Mouse (Mus musculus) stomach, postnatal 0 days (tissue): ENCODE measurements around the gene Gucy1b1. TPM values are rescaled to one million over a fixed set of nuclear protein-coding genes. Genes with fewer than 3 reads are reported as not detected.

ENCODE experiments used
- ATAC-seq: fragments of 200-750 bp; cut with Nextera tagmentation; 2 replicates; pipeline ENCODE4 v1.8.0; 2017; ENCODE audit not compliant: low FRiP score, low TSS enrichment
- DNase-seq: peaks from one replicate; pipeline ENCODE4 v3.0.0-alpha.2; 2016; ENCODE audit warnings: low spot score
- H3K27ac ChIP-seq: fragments of 300-500 bp; sonication (generic); replicated peaks from 2 replicates; pipeline ENCODE4 v1.5.1; 2014; ENCODE audit warnings: mild to moderate bottlenecking, control low read depth
- H3K27me3 ChIP-seq: fragments of 300-500 bp; sonication (generic); 2 replicates; pipeline ENCODE4 v1.6.1; 2014; ENCODE audit warnings: low read length; ENCODE audit not compliant: control insufficient read depth, insufficient read depth
- H3K36me3 ChIP-seq: fragments of 300-500 bp; sonication (generic); 2 replicates; pipeline ENCODE4 v1.6.1; 2014; ENCODE audit warnings: low read length, mixed read lengths; ENCODE audit not compliant: control insufficient read depth, insufficient read depth
- H3K4me1 ChIP-seq: fragments of 300-500 bp; sonication (generic); replicated peaks from 2 replicates; pipeline ENCODE4 v1.6.1; 2014; ENCODE audit warnings: antibody characterized with exemption; ENCODE audit not compliant: control insufficient read depth, insufficient read depth
- H3K4me2 ChIP-seq: fragments of 300-500 bp; sonication (generic); replicated peaks from 2 replicates; pipeline ENCODE4 v1.6.1; 2014; ENCODE audit warnings: low read depth, mild to moderate bottlenecking, control low read depth, moderate library complexity
- H3K4me3 ChIP-seq: fragments of 300-500 bp; sonication (generic); 2 replicates; pipeline ENCODE4 v1.5.1; 2014; ENCODE audit warnings: low read depth, low read length, control low read depth
- H3K9ac ChIP-seq: fragments of 300-500 bp; sonication (generic); 2 replicates; pipeline ENCODE4 v1.6.1; 2014; ENCODE audit warnings: mild to moderate bottlenecking, low read length, control low read depth, mixed read lengths
- H3K9me3 ChIP-seq: fragments of 300-500 bp; sonication (generic); 2 replicates; pipeline ENCODE4 v1.6.1; 2016; ENCODE audit warnings: low read length; ENCODE audit not compliant: control insufficient read depth
- CTCF ChIP-seq: IDR thresholded peaks from 2 replicates; pipeline ENCODE4 v1.5.1; 2016; ENCODE audit warnings: antibody characterized with exemption, low read depth, mild to moderate bottlenecking, moderate library complexity
- EP300 ChIP-seq: optimal IDR thresholded peaks from 2 replicates; pipeline ENCODE3; 2016; ENCODE audit warnings: antibody characterized with exemption
- WGBS: fragments of 180-500 bp; shearing (Covaris S2); extraction: QIAGEN DNeasy Blood & Tissue Kit; methylation state at CpG from one replicate; pipeline ENCODE4 v1.1.7; 2014; 5-methylcytosine and 5-hydroxymethylcytosine counted together
- polyA plus RNA-seq: library from polyadenylated mRNA; unstranded; fragments of >200 nt; fragmentation: Nextera tagmentation; extraction: Ambion mirVana; gene quantifications from 2 replicates; pipeline ENCODE4 v1.2.1, GENCODE M21; 2015

Gene Gucy1b1
- polyA plus RNA-seq, 1 experiment from 2014 or later, result 20.0 TPM

GRCm38 (mm10) chr3:82099127-82099526, 24.6 kb upstream of the Gucy1b1 start:
- WGBS, result 88% methylated on average over 6 of the region's 6 CpGs
- TF ChIP-seq CTCF (no peak), EP300 (no peak)
- no peaks in the 10 kb centered on the region for H3K27me3 ChIP-seq

DNA sequence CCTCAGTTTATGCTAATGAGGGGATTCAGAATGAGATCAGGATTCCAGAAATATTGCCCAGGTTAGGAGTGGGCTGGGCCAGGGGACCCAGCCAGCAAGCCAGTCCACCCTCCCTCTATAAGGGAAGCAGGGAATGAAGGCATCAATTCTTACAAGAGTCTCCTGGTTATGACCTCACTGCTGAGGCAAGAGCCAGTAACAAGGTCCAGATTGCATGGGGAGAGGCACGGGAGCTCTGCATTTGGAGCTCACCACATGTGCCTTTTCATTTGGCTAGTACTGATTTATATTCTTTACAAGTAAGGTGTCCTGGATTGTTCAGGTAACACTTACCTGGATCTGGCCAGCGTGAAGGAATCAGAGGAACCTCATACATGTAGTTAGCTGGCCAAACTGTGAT, 22.3 kb upstream of the Gucy1b1 start:
- no peaks in the 10 kb centered on the region for H3K9me3 ChIP-seq
- H3K36me3 ChIP-seq, result no peaks in the 10 kb centered on the region
- 79% methylated on average over 2 of the region's 2 CpGs for WGBS
- H3K27ac ChIP-seq, result no peak overlapping the region
- DNase-seq (no peak), ATAC-seq (no peak)
- H3K4me2 ChIP-seq, result no peak overlapping the region
- no peak overlapping the region for H3K9ac ChIP-seq
- H3K4me1 ChIP-seq, result no peaks in the 10 kb centered on the region
- H3K4me3 ChIP-seq, result no peak overlapping the region
- no peaks in the 10 kb centered on the region for H3K27me3 ChIP-seq
- TF ChIP-seq CTCF, result no peak
- no peak for TF ChIP-seq EP300

More at GRCm38 (mm10) chr3:82099127-82099526, 24.6 kb upstream of the Gucy1b1 start:
- Histone ChIP-seq H3K9ac (no peak overlapping the region), H3K36me3 (no peaks in the 10 kb centered on the region), H3K4me2 (no peak overlapping the region), H3K27ac (no peak overlapping the region), H3K4me3 (no peak overlapping the region), H3K9me3 (no peaks in the 10 kb centered on the region), H3K4me1 (no peaks in the 10 kb centered on the region)
- DNase-seq (no peak), ATAC-seq (no peak)

DNA sequence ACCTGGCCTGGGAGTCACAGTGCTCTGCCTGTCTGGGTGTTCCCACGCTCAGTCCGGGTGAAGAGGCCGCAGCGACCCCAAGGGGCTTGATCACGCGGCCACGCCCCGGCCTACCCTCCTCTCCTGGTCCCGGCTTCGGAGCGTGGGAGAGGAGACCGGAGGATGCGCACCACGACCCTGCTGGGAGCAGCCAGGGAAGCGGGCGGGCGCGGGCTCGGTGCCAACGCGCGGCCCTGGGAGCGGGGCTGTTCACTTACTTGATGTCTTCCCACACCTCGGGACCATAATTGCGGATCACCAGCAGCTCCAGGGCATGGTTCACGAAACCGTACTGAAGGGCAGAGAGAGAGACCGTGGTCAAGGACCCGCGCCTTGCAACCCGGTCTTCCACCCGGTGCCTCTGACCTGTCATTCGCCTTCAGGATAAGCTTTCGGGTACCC, 728 bp downstream of the Gucy1b1 start:
- peaks cover 2% of the 10 kb centered on the region; the same call in 1 of the 2 replicates for H3K4me1 ChIP-seq
- DNase-seq, result peak; percentile 29
- H3K27ac ChIP-seq, result peak overlapping the region; percentile 63
- peak; percentile 78 for ATAC-seq
- WGBS, result under 1% methylated on average over 32 of the region's 34 CpGs
- H3K27me3 ChIP-seq, result no peaks in the 10 kb centered on the region
- H3K9me3 ChIP-seq, result no peaks in the 10 kb centered on the region
- peak overlapping the region; percentile 52 for H3K4me3 ChIP-seq
- peak overlapping the region; percentile 62 for H3K4me2 ChIP-seq
- H3K36me3 ChIP-seq, result no peaks in the 10 kb centered on the region
- TF ChIP-seq EP300 (no peak), CTCF (peak; percentile 19; the same call in 1 of the 2 replicates)
- H3K9ac ChIP-seq, result peak overlapping the region; percentile 58

GRCm38 (mm10) chr3:82067830-82068229, 6.7 kb downstream of the Gucy1b1 start:
- H3K36me3 ChIP-seq, result no peaks in the 10 kb centered on the region
- H3K27me3 ChIP-seq, result no peaks in the 10 kb centered on the region
- H3K27ac ChIP-seq, result no peak overlapping the region
- H3K4me3 ChIP-seq, result no peak overlapping the region
- H3K4me1 ChIP-seq, result no peaks in the 10 kb centered on the region
- DNase-seq (no peak), ATAC-seq (no peak)
- H3K4me2 ChIP-seq, result no peak overlapping the region
- H3K9ac ChIP-seq, result no peak overlapping the region
- TF ChIP-seq CTCF (no peak), EP300 (no peak)
- 49% methylated on average over 5 of the region's 5 CpGs for WGBS
- H3K9me3 ChIP-seq, result no peaks in the 10 kb centered on the region

DNA sequence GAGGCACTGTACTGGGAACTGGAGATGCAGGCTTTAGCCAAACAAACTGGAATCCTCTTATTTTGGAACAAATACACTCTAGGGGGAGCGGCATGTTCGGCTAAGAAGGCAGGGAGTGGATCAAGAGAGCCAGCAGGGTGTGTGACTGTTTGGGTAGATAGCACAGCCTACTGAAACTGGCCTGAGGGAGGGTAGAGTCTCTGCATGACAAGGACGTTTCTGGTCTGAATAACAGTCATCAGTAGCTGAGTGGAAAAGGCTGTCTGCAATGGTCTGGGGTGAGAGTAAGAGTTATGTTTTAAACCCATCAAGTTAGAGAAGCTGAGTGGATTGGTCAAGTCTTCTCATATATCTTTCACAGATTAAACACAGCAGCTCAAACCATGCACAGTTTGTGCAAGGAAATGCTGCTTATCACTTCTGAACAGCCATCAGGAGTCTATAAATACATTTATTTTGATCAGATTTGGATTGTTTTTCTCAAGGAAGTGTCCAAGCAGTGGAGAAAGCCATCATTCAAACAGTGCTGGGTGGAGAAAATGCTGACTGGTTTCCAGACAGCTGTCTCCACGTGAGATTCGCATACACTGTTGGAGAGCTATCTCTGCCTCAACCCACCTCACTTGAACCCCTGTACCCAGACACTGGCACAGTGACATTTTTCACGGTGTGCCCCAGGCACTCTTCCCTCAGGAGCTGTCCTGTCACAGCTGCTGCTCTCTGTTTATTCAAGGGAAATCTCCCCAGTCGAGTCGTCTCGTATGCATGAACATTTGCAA, 12.9 kb downstream of the Gucy1b1 start:
- no peaks in the 10 kb centered on the region for H3K9me3 ChIP-seq
- no peak for ATAC-seq

GRCm38 (mm10) chr3:82057201-82057600, 17.3 kb downstream of the Gucy1b1 start:
- H3K27me3 ChIP-seq, result no peaks in the 10 kb centered on the region
- no peak overlapping the region for H3K4me2 ChIP-seq
- H3K4me1 ChIP-seq, result no peaks in the 10 kb centered on the region
- no peak overlapping the region for H3K4me3 ChIP-seq
- H3K9me3 ChIP-seq, result no peaks in the 10 kb centered on the region
- WGBS, result 20% methylated on average over 5 of the region's 5 CpGs
- DNase-seq (peak; percentile 34), ATAC-seq (peak; percentile 90; the same call in 1 of the 2 replicates)
- no peaks in the 10 kb centered on the region for H3K36me3 ChIP-seq
- H3K9ac ChIP-seq, result no peak overlapping the region
- TF ChIP-seq EP300 (peak; percentile 87), CTCF (no peak)
- H3K27ac ChIP-seq, result no peak overlapping the region

More for the DNA sequence above, 12.9 kb downstream of the Gucy1b1 start:
- Histone ChIP-seq H3K4me1 (no peaks in the 10 kb centered on the region), H3K4me2 (no peak overlapping the region), H3K4me3 (no peak overlapping the region), H3K9ac (no peak overlapping the region), H3K27ac (0 out of 2 replicates have a peak overlapping the region, but pooled peaks have one; percentile 26), H3K27me3 (no peaks in the 10 kb centered on the region), H3K36me3 (no peaks in the 10 kb centered on the region)
- TF ChIP-seq CTCF (peak; percentile 41), EP300 (no peak)
- DNase-seq, result no peak
- WGBS, result 24% methylated on average over 9 of the region's 9 CpGs
